Mouse (Mus musculus): Measurements from ENCODE around the gene Arrb2. TPM values are rescaled to one million over a fixed set of nuclear protein-coding genes. Genes with fewer than 3 reads are reported as not detected.
A peak's percentile ranks its signal among the peaks of the same experiment; 100 is the strongest.

Arrb2 gene
- polyA plus RNA-seq, 1 experiment from 2014 or later: 46.6 TPM

DNA sequence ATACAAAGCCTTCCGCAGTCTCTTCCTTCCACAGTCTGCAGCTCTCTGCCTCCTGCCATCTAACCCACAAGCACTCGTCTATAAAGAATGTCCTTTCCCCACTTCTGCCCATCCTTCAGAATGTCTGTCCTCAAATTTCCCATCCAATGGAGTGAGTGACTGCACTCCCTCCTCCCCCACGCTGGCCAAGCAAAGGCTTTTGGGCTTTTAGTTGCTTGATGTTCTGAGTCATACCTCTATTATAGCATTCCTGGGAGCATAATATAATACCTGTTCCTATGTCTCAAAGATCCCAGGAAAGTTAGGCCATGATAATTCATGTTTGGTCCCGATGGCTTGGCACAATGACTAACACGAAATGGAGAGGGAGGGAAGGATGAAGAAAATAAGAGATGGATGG, 861 bp upstream of the Arrb2 start:
- 31% methylated on average over 5 of the region's 5 CpGs for WGBS

DNA sequence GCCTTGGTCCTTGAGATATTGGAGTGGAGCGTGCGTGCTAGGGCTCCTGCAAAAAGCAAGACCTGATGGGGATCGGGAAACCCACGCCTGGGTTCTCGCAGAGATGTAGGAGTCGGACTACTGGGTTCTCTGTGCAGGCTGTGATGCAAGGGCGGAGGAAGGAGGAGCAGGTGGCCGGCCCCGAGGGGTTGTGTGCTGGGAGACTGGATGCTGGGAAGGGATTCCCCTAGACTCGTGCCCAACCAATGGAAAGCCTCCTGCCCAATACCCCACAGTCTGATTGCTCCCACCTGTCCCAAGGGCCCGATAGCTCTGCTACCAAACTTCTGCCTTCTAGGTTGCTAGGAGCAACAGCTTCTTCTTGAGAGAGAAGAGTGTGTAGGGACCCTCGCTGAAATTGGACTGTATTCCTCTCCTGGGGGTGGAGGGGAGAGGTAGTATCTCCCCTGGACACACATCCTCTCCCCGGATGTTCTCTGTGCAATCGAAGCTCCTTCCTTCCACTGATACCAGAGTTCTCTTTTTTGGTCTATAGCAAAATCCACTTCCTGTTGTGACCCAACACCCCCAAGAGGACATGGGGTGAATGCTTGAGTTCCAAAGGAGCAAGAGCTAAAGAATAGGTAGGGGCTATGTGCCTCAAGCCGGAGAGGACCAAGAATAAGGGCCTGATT, 597 bp downstream of the Arrb2 start:
- 8% methylated on average over 15 of the region's 15 CpGs for WGBS
- ATAC-seq (ENCODE audit: low read depth): peak; percentile 62

More for the DNA sequence above, 861 bp upstream of the Arrb2 start:
- ATAC-seq (ENCODE audit: low read depth): no peak
- H3K36me3 ChIP-seq: peaks cover 10% of the 10 kb centered on the region
- H3K9ac ChIP-seq: peak overlapping the region; percentile 31
- no peaks in the 10 kb centered on the region for H3K9me3 ChIP-seq
- peak overlapping the region; percentile 76 for H3K4me3 ChIP-seq
- peak overlapping the region; percentile 69 for H3K4me2 ChIP-seq
- H3K27me3 ChIP-seq: no peaks in the 10 kb centered on the region
- peak overlapping the region; percentile 95 for H3K27ac ChIP-seq (replicated peaks)
- H3K4me1 ChIP-seq (replicated peaks): peaks cover 36% of the 10 kb centered on the region

DNA sequence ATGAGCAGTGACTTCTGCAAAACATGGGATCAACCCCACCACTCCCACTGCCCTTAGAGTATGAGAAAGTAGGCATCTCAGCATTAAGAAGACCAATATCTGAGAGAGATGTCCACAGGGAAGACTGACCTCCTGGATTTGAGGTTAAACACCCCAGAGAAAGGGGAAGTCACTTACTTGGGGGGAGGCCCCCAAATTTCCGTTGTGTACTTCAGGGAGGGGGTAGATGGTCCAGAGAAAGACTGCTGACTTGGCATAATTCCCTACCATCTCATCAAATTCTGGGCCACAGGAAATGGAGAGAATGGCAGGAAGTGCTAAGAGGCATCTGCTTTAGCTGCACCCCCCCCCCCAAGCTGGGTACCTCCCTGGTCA, 1.1 kb downstream of the Arrb2 start:
- no peak overlapping the region for H3K27ac ChIP-seq (replicated peaks)
- H3K27me3 ChIP-seq: no peaks in the 10 kb centered on the region
- H3K4me2 ChIP-seq: peak overlapping the region; percentile 69
- peaks cover 36% of the 10 kb centered on the region for H3K4me1 ChIP-seq (replicated peaks)
- peak overlapping the region; percentile 88 for H3K9ac ChIP-seq
- no peak for ATAC-seq (ENCODE audit: low read depth)
- H3K9me3 ChIP-seq: no peaks in the 10 kb centered on the region
- H3K4me3 ChIP-seq: peak overlapping the region; percentile 76
- H3K36me3 ChIP-seq: peaks cover 29% of the 10 kb centered on the region
- WGBS: 82% methylated on average over 1 of the region's 1 CpGs

More for the DNA sequence above, 597 bp downstream of the Arrb2 start:
- H3K4me2 ChIP-seq: peak overlapping the region; percentile 69
- H3K9me3 ChIP-seq: no peaks in the 10 kb centered on the region
- H3K27ac ChIP-seq (replicated peaks): peak overlapping the region; percentile 95
- no peaks in the 10 kb centered on the region for H3K27me3 ChIP-seq
- H3K4me1 ChIP-seq (replicated peaks): peaks cover 36% of the 10 kb centered on the region
- H3K4me3 ChIP-seq: peak overlapping the region; percentile 76
- H3K9ac ChIP-seq: peak overlapping the region; percentile 88
- H3K36me3 ChIP-seq: peaks cover 24% of the 10 kb centered on the region

DNA sequence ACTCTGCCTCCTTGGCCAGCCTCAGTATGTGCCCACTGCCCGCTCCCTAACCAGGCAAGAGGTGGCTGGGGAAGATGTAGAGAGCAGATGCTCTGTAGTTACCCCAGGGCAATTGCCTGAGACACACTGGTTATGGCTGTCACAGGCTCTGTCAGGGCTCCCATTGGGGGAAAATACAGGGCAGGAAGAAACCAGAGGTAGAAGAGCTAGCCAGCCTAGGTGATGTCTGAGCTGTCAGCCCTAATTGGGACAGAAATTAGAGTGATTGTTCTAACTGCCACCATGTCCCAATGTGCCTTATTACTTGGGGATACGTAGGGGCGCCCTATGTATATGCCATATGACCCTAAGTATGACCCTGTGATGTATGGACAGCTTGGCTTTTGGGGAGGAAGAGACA, 1.5 kb downstream of the Arrb2 start:
- no peak overlapping the region for H3K27ac ChIP-seq (replicated peaks)
- no peaks in the 10 kb centered on the region for H3K9me3 ChIP-seq
- no peak for ATAC-seq (ENCODE audit: low read depth)
- peak overlapping the region; percentile 69 for H3K4me2 ChIP-seq
- H3K9ac ChIP-seq: peak overlapping the region; percentile 88
- H3K27me3 ChIP-seq: no peaks in the 10 kb centered on the region
- H3K4me1 ChIP-seq (replicated peaks): peaks cover 36% of the 10 kb centered on the region
- H3K4me3 ChIP-seq: peak overlapping the region; percentile 76
- peaks cover 33% of the 10 kb centered on the region for H3K36me3 ChIP-seq
- 88% methylated on average over 3 of the region's 3 CpGs for WGBS

DNA sequence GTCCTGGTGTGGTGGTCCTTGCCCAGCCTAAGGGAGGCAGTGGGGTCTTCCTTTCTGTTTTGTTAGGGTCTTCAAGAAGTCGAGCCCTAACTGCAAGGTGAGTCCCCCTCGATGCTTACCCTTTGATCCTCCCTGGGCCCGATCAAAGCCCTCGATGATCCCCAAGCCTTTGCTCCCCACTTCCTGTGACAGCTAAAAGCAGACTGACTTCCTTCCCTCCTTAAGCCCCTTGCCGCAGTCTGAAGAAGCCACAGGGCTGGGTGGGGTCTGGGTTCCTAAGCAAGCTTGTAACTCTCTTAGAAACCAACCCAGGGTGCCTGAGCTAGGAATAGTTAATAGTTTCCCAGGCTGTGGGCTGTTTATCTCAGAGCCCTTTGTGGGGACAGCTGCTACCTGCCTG, 3.0 kb downstream of the Arrb2 start:
- 82% methylated on average over 5 of the region's 5 CpGs for WGBS

DNA sequence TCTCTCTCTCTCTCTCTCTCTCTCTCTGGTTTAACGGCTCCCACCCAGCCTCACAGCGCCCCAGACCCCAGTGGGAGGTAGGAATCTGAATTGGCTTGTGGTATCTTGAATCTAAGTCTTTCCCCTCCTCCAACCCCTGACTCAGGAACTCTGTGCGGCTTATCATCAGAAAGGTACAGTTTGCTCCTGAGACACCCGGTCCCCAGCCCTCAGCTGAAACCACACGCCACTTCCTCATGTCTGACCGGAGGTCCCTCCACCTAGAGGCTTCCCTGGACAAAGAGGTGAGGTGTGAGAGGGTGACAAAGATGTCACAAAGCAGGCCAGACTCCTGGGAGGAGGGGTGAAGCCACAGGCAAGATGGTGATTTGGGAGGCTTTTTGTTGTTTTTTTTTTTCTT, 5.0 kb downstream of the Arrb2 start:
- Histone ChIP-seq H3K4me1 (replicated peaks) (peaks cover 24% of the 10 kb centered on the region), H3K4me2 (no peak overlapping the region), H3K27me3 (no peaks in the 10 kb centered on the region), H3K9me3 (no peaks in the 10 kb centered on the region), H3K27ac (replicated peaks) (no peak overlapping the region), H3K4me3 (no peak overlapping the region), H3K36me3 (peaks cover 67% of the 10 kb centered on the region), H3K9ac (no peak overlapping the region)
- no peak for ATAC-seq (ENCODE audit: low read depth)
- WGBS: 83% methylated on average over 6 of the region's 6 CpGs

More for the DNA sequence above, 3.0 kb downstream of the Arrb2 start:
- no peak overlapping the region for H3K27ac ChIP-seq (replicated peaks)
- ATAC-seq (ENCODE audit: low read depth): no peak
- peak overlapping the region; percentile 13; the same call in 1 of the 2 replicates for H3K9ac ChIP-seq
- H3K4me3 ChIP-seq: no peak overlapping the region
- H3K4me1 ChIP-seq (replicated peaks): peaks cover 36% of the 10 kb centered on the region
- no peaks in the 10 kb centered on the region for H3K27me3 ChIP-seq
- H3K4me2 ChIP-seq: no peak overlapping the region
- H3K9me3 ChIP-seq: no peaks in the 10 kb centered on the region
- H3K36me3 ChIP-seq: peaks cover 49% of the 10 kb centered on the region

DNA sequence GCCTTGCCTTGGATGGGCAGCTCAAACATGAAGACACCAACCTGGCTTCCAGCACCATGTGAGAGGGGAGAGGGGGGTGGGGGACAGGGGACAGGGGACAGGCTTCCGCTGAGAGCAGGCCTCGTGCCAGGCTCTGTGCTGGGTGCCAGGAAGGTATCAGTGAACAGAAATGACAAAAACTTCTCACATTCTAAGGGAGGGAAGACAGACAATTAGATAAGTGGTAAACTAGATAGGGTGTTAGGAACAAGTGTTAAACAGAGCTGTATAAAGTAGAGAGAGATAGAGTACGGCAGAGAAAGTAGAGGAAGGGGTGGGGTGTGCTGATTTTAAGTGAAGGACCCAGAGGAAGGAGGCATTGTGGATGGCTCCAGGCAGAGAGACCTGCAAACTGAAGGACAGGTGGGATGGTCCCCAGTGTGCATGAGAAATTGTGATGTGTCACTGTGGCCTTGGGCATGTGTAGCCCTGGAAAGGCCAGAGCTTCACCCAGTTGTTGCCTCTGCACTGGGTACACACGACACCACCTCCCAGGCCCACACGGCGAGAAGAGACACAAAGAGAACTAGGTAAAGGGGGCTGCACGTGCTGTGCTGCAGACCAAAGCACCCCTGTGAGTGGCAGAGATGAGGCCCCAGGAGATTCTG, 6.4 kb downstream of the Arrb2 start:
- Histone ChIP-seq H3K4me2 (no peak overlapping the region), H3K27me3 (no peaks in the 10 kb centered on the region), H3K9me3 (no peaks in the 10 kb centered on the region), H3K4me3 (no peak overlapping the region), H3K36me3 (peaks cover 68% of the 10 kb centered on the region), H3K27ac (replicated peaks) (no peak overlapping the region), H3K4me1 (replicated peaks) (peaks cover 14% of the 10 kb centered on the region), H3K9ac (no peak overlapping the region)
- 91% methylated on average over 7 of the region's 7 CpGs for WGBS
- no peak for ATAC-seq (ENCODE audit: low read depth)

DNA sequence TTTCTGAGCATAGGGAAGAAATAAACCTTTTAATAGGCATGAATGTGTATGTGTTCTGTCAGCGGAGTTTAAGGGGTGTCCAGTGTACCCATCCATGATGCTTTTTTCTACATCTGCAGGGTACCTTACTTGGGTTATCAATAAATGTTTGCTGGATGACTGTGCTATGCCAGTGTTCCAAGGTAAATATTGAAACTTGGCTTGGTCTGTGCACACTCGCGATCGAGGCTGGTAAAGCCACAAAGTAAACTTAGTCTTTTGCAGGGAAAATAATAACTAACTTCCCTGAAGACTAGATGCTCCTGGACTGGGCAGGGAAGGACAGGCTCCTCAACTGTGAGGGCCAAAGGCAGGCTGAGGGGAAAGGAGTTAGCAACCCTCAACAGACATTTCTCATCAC, 8.2 kb downstream of the Arrb2 start:
- Histone ChIP-seq H3K9me3 (no peaks in the 10 kb centered on the region), H3K4me1 (replicated peaks) (no peaks in the 10 kb centered on the region), H3K4me3 (no peak overlapping the region), H3K27me3 (no peaks in the 10 kb centered on the region), H3K27ac (replicated peaks) (no peak overlapping the region), H3K9ac (no peak overlapping the region), H3K36me3 (peaks cover 68% of the 10 kb centered on the region), H3K4me2 (no peak overlapping the region)
- WGBS: 95% methylated on average over 4 of the region's 4 CpGs
- no peak for ATAC-seq (ENCODE audit: low read depth)

DNA sequence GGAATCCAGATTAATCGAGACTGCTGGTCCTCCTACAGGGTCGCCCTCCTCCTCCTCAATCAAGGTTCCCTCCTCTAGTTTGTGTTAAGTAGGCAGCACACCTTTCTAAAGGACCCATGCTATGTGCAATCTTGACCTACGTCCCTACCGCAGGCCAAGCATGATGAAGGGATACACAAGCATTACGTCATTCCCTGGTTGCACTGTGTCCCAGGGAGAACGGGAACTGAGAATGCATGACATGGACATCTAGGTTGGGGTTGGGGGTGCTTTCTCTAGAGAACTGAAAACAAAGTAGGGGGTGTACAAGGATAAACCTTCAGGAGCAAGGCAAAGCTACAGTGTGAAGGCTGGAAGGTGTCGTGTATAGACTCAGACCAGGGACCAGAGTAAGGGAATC, 9.4 kb downstream of the Arrb2 start:
- Histone ChIP-seq H3K9ac (no peak overlapping the region), H3K4me2 (no peak overlapping the region), H3K27ac (replicated peaks) (no peak overlapping the region), H3K4me1 (replicated peaks) (no peaks in the 10 kb centered on the region), H3K36me3 (peaks cover 55% of the 10 kb centered on the region), H3K4me3 (no peak overlapping the region), H3K9me3 (no peaks in the 10 kb centered on the region), H3K27me3 (no peaks in the 10 kb centered on the region)
- ATAC-seq (ENCODE audit: low read depth): no peak
- 93% methylated on average over 7 of the region's 7 CpGs for WGBS

DNA sequence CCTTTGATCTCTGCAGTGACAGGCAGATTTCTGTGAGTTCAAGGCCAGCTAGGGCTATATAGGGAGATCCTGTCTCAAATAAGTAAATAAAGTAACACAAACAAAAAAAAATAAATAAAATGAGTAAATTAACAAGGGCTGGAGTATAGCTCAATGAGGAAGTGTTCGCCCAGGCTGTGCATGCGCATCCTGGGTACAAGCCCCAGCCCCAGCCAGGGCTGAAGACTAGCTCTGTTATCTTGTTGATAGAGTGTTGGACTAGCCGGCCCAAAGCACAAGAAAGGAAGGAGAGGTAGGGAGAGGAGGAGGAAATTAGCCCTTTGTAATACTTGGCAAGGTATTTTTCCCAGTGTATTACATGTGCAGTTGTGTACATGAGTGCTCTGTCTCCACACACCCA, 11.5 kb downstream of the Arrb2 start:
- no peak overlapping the region for H3K4me3 ChIP-seq
- no peaks in the 10 kb centered on the region for H3K4me1 ChIP-seq (replicated peaks)
- H3K27me3 ChIP-seq: no peaks in the 10 kb centered on the region
- peaks cover 34% of the 10 kb centered on the region for H3K36me3 ChIP-seq
- H3K4me2 ChIP-seq: no peak overlapping the region
- H3K9me3 ChIP-seq: no peaks in the 10 kb centered on the region
- no peak for ATAC-seq (ENCODE audit: low read depth)
- 83% methylated on average over 3 of the region's 3 CpGs for WGBS
- no peak overlapping the region for H3K9ac ChIP-seq
- no peak overlapping the region for H3K27ac ChIP-seq (replicated peaks)

GRCm38 (mm10) chr11:70444667-70445066, 12.2 kb downstream of the Arrb2 start:
- Histone ChIP-seq H3K27ac (replicated peaks) (no peak overlapping the region), H3K27me3 (no peaks in the 10 kb centered on the region), H3K4me3 (no peak overlapping the region), H3K4me2 (no peak overlapping the region), H3K36me3 (peaks cover 27% of the 10 kb centered on the region), H3K9me3 (no peaks in the 10 kb centered on the region), H3K4me1 (replicated peaks) (no peaks in the 10 kb centered on the region), H3K9ac (no peak overlapping the region)
- no peak for ATAC-seq (ENCODE audit: low read depth)
- 82% methylated on average over 6 of the region's 6 CpGs for WGBS

DNA sequence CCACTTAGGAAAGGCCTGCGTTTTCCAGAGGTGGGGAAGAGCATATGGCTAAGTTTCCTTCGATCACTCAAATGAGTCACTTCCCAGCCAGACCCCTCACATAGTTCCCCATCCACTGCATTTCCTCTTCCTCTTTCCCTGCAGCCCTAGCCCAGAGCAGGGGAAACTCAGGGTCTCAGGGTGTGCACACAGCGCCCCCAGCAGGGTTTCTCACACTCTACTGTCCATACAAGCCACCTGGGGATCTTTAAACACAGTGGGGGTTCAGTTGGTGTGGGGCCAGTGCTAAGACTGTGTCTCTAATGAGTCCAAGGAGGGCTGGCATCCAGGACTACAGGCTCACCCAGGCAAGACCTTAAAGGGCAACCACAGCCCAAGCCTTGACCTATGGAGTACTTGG, 14.3 kb downstream of the Arrb2 start:
- 49% methylated on average over 3 of the region's 3 CpGs for WGBS

More for the DNA sequence above, 14.3 kb downstream of the Arrb2 start:
- Histone ChIP-seq H3K4me2 (no peak overlapping the region), H3K4me1 (replicated peaks) (0 out of 2 replicates have a peak, but pooled peaks cover 3% of the 10 kb centered on the region), H3K9ac (no peak overlapping the region), H3K4me3 (no peak overlapping the region), H3K9me3 (no peaks in the 10 kb centered on the region), H3K27me3 (no peaks in the 10 kb centered on the region), H3K27ac (replicated peaks) (no peak overlapping the region), H3K36me3 (peaks cover 8% of the 10 kb centered on the region)
- no peak for ATAC-seq (ENCODE audit: low read depth)
